Mouse (Mus musculus): ENCODE measurements around the gene Ccdc3. TPM values are rescaled to one million over a fixed set of nuclear protein-coding genes. Genes with fewer than 3 reads are reported as not detected.
"Not testable (repeated sequence)": the region's sequence is repeated elsewhere in the genome, so short reads cannot be mapped to it uniquely, and the experiment has no call there.

Gene Ccdc3
- total RNA-seq, 1 experiment from 2014 or later = not detected

DNA sequence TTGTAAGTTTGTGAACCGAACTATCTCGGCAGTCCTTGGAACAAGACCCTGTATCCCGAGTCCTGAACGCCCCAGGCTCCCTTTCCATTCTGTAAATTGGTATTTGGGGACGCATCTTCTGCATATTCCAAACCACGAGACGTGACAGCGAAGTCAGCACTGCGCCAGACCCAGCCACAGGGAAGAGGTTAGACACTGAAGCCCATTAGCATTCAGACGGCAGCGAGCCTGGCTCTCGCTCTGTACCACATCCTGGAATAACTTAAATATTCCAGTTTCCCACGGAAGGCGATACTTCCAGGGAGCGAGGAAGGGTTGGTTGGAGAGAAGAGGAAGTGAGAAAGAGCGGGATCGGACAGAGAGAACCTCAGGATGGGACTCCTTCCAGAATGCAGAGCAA is 61.7 kb downstream of the Ccdc3 start:
- ATAC-seq (replicated peaks; ENCODE audit: insufficient number of reproducible peaks, low FRiP score, low TSS enrichment, poor library complexity, severe bottlenecking) = no peak

DNA sequence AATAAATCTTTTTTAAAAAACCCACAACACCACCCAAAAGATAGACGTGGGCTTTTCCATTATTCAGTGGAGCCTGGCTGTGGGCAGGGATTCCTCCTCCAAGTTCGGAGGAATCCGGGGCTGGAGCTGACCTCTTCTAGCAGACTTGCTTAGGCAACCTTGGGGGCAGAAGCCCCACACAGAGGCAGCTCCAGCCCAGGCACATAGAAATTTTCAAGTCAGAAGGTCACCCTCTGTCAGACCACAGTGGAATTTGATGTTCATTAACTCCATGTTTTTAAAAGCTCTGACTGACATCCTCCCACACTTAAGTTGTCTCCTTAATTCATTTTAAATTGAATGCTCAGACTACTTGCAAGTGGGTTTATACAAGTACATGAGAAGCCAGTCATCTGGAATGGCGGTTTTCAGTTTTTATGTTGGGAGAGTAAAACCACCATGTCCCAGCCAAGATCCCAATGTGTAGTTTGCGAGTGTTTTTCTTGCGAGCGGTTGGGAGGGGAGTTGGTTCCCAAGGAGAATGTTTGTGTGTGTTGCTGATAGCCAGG is 63.3 kb downstream of the Ccdc3 start:
- ATAC-seq (replicated peaks; ENCODE audit: insufficient number of reproducible peaks, low FRiP score, low TSS enrichment, poor library complexity, severe bottlenecking) = no peak

DNA sequence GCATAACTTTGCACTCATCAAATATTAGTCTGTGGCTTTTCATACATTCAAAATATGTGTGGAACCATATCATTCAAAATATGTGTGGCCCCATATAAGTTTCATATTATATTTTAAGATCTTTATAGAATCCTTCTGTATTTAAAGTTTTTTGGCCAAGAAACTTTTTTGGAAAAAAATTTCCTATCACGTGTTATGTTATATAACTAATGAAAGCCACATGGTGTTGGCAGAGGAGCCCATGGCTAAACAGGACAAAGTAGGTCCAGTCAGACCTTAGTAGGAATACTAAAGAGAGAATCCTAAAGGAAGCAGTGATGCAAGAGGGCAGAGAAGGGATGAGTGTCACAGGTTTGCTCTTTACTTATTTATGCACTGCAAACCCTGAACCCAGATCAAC is 65.6 kb downstream of the Ccdc3 start:
- ATAC-seq (replicated peaks; ENCODE audit: insufficient number of reproducible peaks, low FRiP score, low TSS enrichment, poor library complexity, severe bottlenecking) = no peak

DNA sequence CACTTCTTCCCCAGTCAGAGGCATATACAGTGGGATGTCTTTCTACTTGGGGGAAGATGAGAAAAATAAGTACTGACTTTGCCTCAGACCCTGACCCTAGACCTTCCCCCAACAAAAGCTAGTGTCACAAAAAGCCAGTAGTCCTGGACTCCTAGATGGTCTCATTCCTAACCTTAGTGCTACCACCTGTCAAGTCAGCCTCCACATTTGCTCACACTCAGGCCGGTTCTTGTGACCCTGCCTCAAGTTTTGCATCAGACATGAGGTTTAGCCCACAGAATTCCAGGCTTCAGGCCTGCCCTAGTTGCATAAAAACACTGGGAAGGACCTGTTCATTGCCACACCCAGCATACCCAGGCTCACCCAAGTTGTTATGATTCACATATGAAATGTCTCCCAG is 67.4 kb downstream of the Ccdc3 start:
- ATAC-seq (replicated peaks; ENCODE audit: insufficient number of reproducible peaks, low FRiP score, low TSS enrichment, poor library complexity, severe bottlenecking) = no peak

DNA sequence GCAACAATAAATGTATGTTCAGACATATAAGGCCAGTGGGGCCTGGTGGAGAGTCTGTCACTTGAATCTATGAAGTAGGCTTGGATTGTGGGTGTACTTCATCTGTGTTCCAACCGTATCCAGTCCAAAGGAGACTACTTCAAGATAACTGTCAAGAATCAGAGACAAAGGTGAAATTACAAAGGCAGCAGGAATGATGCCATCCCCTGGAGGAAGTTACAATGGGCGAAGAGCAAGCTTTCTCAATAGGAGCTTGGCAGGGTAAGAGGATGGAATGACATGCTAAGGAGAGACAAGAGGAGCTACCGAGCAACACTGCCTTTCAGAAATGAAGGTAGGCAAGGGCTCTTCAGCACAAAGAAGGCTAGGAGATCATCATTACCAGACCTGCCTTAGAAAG is 69.1 kb downstream of the Ccdc3 start:
- ATAC-seq (replicated peaks; ENCODE audit: insufficient number of reproducible peaks, low FRiP score, low TSS enrichment, poor library complexity, severe bottlenecking) = no peak

DNA sequence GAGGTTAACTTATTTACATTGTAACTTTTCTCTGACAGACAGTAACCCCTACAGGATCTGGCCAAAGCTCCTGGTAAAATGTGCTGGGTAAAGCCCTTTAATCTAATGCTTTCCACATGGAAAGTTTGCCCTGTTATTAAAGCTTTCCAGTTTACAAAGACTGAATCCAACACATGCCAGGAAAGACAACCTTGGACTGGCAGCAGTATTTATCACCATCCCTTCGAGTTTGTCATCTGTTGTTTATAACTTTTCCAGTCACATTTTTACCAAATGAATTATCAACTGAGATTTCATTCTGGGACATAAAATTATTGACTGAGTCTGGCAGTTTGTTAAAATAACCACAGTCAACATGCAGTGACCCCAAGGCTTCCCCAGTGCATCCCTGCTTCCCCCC is 77.0 kb downstream of the Ccdc3 start:
- no peak for ATAC-seq (replicated peaks; ENCODE audit: insufficient number of reproducible peaks, low FRiP score, low TSS enrichment, poor library complexity, severe bottlenecking)

DNA sequence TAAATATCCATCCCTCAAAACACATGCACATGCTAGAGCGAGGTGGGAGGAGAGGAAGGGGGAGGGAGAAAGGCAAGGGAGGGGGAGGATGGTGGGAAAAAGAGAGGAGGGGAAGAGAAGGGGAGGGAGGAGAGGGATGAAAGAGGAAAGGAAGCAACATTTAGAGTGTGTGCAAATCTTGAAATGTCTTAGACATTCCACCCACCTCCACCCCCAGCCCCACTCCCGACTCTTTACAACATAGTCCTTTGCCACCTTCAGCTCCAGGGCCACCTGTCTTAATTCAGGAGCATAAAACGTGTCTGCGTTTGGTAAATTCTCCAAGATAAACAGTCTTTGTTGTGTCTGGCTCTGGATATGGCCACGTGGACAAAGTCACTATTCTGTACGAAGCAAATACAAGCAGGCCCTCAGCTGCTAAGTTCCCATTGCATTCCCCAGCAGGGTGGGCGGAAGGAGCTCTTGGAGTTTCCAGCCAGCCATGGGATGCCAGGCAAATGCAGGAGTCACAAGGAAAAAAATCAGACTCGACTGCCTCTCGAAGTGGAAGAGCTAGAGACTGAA is 77.8 kb downstream of the Ccdc3 start:
- no peak for ATAC-seq (replicated peaks; ENCODE audit: insufficient number of reproducible peaks, low FRiP score, low TSS enrichment, poor library complexity, severe bottlenecking)

DNA sequence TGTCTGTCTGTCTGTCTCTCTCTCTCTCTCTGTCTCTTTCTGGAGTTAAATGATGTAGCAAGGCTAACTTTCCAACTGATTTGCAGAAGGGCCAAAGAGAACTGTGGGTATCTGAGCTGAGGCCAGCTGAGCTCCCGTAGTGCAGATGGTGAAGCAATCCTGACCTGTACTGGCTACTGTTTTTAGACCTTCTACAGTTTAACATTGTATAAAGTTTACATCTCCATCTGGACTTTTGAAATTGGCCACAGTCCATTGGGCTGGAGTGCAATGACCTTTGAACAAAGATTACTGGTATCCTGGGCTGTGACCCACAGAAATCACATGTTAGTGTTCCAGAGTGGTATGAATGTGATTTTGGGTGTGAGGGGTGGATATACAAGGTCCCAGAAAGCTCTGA is 81.6 kb downstream of the Ccdc3 start:
- ATAC-seq (replicated peaks; ENCODE audit: insufficient number of reproducible peaks, low FRiP score, low TSS enrichment, poor library complexity, severe bottlenecking) = no peak

DNA sequence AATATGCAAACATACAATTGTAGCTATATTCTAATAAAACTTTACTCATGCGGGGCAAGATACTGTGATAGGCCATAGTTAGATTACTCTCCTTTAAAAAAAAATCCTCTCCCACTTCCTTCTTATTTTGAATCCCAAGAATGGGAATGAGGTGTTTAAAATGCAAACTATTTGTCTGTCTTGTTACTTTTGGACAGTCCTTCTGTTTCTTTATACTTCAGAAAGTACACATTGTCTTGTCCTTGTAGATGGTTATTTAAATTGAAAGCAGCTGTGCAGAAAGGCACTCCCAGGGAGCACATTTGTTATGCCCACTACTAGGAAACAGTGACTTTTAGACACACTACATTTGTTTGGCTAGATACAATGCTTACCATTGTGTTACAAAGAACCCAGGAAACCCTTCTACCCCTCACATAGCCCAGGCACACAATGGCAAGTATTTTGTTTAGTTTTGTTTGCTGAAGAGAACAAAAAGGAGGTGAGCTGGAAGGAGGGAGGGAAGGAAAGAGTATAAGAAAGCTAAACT is 82.3 kb downstream of the Ccdc3 start:
- no peak for ATAC-seq (replicated peaks; ENCODE audit: insufficient number of reproducible peaks, low FRiP score, low TSS enrichment, poor library complexity, severe bottlenecking)

DNA sequence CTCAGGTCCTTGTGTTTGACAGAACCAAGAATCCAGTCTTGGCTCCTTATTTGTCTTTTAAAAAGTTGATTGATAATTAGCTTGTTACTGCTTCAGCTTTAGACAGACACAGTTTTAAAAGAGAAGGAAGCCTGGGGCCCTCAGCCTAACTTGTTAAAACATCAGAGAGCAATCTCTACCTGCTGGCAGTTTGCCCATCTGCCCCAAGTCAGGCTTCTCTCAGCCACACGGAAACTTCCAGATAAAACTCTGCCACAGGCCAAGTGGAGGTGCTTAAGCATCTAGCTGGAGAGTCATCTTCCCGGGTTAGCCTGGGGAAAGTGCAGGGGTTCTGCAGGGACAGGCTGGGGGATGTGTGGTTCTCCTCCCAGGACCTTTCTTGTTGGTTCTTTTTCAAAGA is 85.0 kb downstream of the Ccdc3 start:
- no peak for ATAC-seq (replicated peaks; ENCODE audit: insufficient number of reproducible peaks, low FRiP score, low TSS enrichment, poor library complexity, severe bottlenecking)

DNA sequence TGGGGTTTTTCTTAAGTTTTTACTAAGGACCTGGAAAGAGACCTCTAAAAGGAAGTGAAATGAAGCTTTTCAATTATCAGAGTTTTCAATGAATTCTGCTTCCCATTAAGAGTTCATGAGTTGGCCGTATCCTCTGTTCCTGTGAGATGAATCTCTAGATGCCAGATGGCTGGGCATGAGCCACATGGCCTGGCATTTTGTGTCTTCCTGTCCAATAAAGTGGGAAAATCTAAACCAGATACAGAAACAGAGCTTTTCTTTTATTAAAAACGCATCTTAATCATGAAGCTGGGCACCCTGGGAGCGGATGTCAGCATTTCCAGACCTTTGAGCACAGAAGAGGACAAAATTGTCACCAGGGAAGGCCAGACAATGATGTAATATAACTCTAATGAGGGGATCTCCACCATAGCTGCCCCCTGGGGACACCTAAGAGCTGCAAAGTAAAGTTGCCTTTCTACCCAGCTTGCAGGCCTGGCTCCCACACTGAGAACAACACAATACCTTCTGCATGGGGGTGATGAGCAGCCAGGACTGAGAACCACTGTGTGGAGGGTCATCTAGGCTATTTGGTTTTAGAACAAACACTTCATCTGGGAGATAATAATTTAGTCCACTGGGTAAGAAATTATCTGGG is 99.4 kb downstream of the Ccdc3 start:
- ATAC-seq (replicated peaks; ENCODE audit: insufficient number of reproducible peaks, low FRiP score, low TSS enrichment, poor library complexity, severe bottlenecking) = no peak

DNA sequence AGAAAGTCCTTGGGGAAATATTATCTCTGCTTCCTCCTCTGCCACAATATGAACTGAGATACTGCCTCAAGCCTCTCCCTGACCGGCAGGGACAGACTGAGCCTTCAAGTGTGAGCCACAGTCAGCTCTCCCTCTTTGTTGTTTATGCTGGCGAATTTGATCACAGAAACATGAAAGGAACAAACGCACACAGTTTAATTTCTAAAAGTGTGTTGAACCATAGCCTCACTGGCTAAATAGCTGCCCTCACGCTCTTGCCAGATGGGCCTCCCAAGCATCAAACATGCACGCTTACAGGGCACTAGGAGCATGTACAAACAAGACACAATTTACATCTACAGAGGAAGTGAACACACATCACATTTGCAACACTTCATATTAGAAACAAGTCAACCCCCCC is 100.3 kb downstream of the Ccdc3 start:
- ATAC-seq (replicated peaks; ENCODE audit: insufficient number of reproducible peaks, low FRiP score, low TSS enrichment, poor library complexity, severe bottlenecking) = no peak

DNA sequence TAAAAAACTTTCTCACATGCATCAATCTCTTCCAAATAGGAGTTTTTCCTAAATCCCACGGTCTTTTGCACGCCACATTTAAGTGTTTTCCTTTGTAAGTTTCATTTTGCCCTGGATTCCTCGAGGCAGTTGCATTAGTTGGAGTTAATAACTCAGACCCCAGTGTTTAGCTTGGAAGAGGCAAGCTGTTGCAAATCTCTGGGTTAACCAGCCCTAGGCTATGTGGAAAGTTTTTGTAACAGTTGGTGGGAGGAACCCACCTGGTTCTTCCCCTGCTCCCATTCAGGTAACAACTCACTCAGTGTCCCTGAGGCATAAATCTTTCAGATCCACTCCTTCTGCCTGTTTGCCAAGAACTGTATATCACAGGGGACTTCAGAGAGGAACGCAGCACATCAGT is 101.9 kb downstream of the Ccdc3 start:
- ATAC-seq (replicated peaks; ENCODE audit: insufficient number of reproducible peaks, low FRiP score, low TSS enrichment, poor library complexity, severe bottlenecking) = no peak

DNA sequence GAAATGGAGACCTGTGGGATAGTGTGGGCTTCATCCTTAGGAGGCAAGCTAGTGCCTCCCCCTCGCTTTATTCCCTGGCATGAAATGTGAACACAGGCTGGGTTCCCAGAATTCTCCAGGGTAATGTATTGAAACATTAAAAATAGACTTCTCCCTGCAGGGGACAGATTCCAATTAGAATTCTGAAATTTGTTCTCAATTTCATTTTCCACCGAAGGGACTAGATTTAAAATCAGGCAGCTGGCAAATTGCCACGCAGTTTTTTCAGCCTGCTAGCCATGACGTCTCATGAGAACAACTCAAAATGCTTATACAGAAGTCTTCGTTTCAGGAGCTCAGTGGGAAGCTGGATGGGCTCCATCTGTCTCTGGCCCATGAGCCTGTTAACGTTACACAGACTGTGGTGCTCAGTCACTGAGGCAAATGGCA is 103.9 kb downstream of the Ccdc3 start:
- no peak for ATAC-seq (replicated peaks; ENCODE audit: insufficient number of reproducible peaks, low FRiP score, low TSS enrichment, poor library complexity, severe bottlenecking)

DNA sequence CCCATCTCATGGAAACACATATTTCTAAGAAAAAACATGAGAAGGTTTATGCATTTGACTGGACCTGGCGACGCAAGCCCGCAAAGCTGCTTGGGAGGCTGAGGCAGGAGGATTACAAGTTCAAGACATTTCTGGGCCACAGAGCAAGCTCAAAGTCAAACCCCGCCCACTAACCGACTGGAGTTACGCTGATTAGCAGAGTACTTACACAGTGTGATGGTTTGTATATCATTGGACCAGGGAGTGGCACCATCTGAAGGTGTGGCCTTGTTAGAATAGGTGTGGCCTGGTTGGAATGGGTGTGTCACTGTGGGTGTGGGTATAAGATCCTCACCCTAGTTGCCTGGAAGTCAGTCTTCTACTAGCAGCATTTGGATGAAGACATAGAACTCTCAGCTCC is 111.6 kb downstream of the Ccdc3 start:
- not testable (repeated sequence) for ATAC-seq (replicated peaks; ENCODE audit: insufficient number of reproducible peaks, low FRiP score, low TSS enrichment, poor library complexity, severe bottlenecking)

DNA sequence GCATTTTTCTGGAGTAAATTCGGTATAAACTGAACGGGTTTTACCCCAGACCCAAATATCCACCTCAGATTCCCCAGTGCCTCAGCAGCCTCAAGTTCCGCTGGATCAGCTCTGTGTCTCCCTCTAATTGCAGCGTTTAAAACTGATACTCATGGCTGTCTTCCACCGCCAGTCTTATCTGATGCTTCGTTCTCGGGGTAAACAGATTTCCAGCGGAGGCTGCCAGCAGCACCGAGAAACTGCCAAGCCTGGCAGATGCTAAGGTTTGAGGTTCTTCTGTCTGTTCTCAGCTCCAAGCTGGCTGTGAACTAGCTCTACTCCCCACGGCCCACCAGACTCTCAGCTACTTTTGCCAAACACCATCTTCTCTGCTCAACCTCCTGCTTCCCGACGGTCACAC is 112.4 kb downstream of the Ccdc3 start:
- no peak for ATAC-seq (replicated peaks; ENCODE audit: insufficient number of reproducible peaks, low FRiP score, low TSS enrichment, poor library complexity, severe bottlenecking)

DNA sequence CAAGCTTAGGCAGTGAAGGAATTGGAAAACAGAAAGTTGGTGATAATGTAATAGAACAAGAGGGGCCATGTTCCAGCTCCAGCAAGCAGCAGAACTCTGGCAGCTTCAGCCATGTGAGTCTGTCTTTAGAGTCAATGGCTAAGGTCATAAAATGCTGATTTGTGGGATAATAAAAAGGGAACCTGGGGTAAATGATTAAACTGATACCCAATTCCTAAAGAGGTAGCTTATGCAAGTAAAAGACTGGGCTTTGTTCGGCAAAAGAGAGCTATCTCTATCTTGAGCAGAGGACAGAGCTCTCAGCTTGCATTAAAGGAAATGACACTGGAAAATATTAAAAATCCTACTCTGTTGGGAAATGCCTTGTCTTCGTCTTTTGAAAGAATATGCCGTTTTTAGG is 120.7 kb downstream of the Ccdc3 start:
- no peak for ATAC-seq (replicated peaks; ENCODE audit: insufficient number of reproducible peaks, low FRiP score, low TSS enrichment, poor library complexity, severe bottlenecking)

DNA sequence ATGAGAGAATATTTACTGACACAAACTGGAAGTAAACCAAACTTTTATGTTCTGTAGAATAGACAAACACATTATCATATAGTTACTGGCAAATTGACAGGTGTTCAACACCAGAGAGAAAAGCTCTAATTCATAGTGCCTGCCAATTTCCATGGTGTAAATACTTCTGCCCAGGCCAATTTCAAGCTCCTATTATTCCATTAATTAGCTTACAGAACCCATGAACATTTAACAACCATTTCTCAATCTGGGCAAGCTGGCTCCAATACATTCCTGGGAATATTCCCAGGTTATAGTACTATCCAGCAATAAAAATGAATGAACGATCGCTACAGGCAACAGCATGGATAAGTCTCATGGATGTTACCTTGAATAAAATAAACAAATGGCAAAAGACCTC is 124.7 kb downstream of the Ccdc3 start:
- ATAC-seq (replicated peaks; ENCODE audit: insufficient number of reproducible peaks, low FRiP score, low TSS enrichment, poor library complexity, severe bottlenecking) = no peak

DNA sequence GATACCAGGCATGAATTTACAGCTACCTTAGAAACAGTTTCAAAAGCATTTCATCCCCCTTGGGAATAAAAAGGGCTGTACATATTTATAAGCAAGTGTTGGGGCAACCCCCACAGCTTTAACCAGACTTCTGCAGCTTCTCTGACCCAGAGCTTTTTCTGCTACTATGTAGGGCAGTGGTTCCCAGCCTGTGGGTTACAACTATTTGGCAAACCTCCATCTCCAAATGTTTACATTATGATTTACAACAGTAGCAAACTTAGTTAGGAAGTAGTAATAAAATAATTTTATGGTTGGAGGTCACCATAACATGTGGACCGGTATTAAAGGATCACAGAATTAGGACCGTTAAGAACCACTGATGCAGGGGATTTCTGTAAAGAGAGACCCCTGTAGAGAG is 130.4 kb downstream of the Ccdc3 start:
- no peak for ATAC-seq (replicated peaks; ENCODE audit: insufficient number of reproducible peaks, low FRiP score, low TSS enrichment, poor library complexity, severe bottlenecking)
